Mouse (Mus musculus) small intestine, adult 2 months (tissue): ENCODE measurements around the gene Gm37240.

Experiments
- CTCF ChIP-seq: fragments of 200-500 bp; IDR thresholded peaks from 2 replicates; pipeline ENCODE4 v1.5.1; 2012; ENCODE audit warnings: low read depth, mild to moderate bottlenecking, control low read depth, inconsistent platforms, low read length, moderate library complexity, mixed read lengths; ENCODE audit not compliant: insufficient replicate concordance, insufficient read length; ENCODE audit errors: extremely low read depth
- POLR2A ChIP-seq: fragments of 200-500 bp; IDR thresholded peaks from 2 replicates; pipeline ENCODE4 v1.6.1; 2012; ENCODE audit warnings: low read depth, mild to moderate bottlenecking, control low read depth, inconsistent platforms, low read length, moderate library complexity

DNA sequence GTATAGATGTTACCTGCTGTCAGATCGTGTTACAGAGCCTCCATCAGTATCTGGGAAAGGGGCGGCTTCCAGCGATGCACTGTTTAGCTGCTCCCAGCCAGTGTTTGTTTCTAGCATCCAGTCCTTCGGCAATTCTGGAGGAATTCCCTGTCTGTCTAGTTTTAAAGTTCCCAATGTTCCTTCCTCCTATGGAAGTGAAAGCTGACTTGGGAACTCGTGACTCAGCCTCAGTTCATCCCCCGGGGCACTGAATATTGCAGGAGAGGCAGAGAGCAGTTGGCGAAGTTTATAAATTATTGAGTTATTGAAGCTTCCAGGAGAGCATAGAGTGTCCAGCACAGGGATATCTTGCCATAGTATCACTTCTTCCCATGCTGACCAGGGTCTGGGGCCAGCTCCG, 697.5 kb downstream of the Gm37240 start:
- TF ChIP-seq CTCF = no peak
- no peak for TF ChIP-seq POLR2A
